ENCODE assay signal across 13 mouse cellular contexts in genomic region chr9:108267691-108268090, GRCm38 (mm10). TPM values are rescaled to one million over a fixed set of nuclear protein-coding genes. Genes with fewer than 3 reads are reported as not detected.
DNase-seq lines count a peak whose midpoint lies in the region; ATAC-seq and TF ChIP-seq lines count a peak whose summit lies in the region.
"Had no signal": no experiment of that assay in that cellular context is flagged by ENCODE, and none has a peak within 500 bp of the region (broad histone marks: within the 10 kb centered on the region; RNA-seq: fewer than 3 reads in every experiment).

No protein-coding gene starts in this region.

- TF ChIP-seq CTCF in small intestine, adult 2 months (IDR thresholded peaks at IDR 0.05; ENCODE audit: extremely low read depth, insufficient read length, insufficient replicate concordance, low read depth, low read length), result no peak

- no peak overlapping the region for H3K4me3 ChIP-seq in heart, embryonic 14.5 days (ENCODE audit: control insufficient read depth in 1 of 2, insufficient read depth in 1 of 2, low read depth in 1 of 2, low read length in 2 of 2)
- no peak overlapping the region for H3K4me3 ChIP-seq in small intestine, adult 2 months (ENCODE audit: low read depth, low read length)
- H3K4me3 ChIP-seq in forebrain, embryonic 11.5 days (ENCODE audit: low read depth, low read length), result no peak overlapping the region
- H3K4me3 ChIP-seq: forebrain, embryonic 13.5 days; hindbrain, embryonic 10.5 days; limb, embryonic 12.5 days; megakaryocyte, embryonic 14.5 days had no signal

- peak overlapping the region; percentile 70 to 71 for H3K27ac ChIP-seq in heart, embryonic 14.5 days (replicated peaks in 1 of 2; ENCODE audit: control insufficient read depth in 1 of 2, insufficient read depth in 1 of 2, low read depth in 2 of 2, low read length in 2 of 2)
- H3K27ac ChIP-seq in small intestine, adult 2 months (ENCODE audit: insufficient read depth, low read depth, low read length), result peak overlapping the region; percentile 79
- H3K27ac ChIP-seq in forebrain, embryonic 11.5 days (ENCODE audit: low read depth, low read length), result no peak overlapping the region
- H3K27ac ChIP-seq: forebrain, embryonic 13.5 days; hindbrain, embryonic 10.5 days; limb, embryonic 12.5 days had no signal

- H3K9me3 ChIP-seq in heart, embryonic 14.5 days (ENCODE audit: control insufficient read depth, low read length), result no peaks in the 10 kb centered on the region
- no peaks in the 10 kb centered on the region for H3K9me3 ChIP-seq in forebrain, embryonic 11.5 days (ENCODE audit: control insufficient read depth, low read length)
- H3K9me3 ChIP-seq: forebrain, embryonic 13.5 days; hindbrain, embryonic 10.5 days; limb, embryonic 12.5 days; megakaryocyte, embryonic 14.5 days had no signal

- DNase-seq in gastrocnemius, postnatal 10 days, result peak; percentile 37
- no peak for DNase-seq in gastrocnemius, adult 8-10 months (ENCODE audit: low spot score in 2 of 2)
- peak; percentile 82 for DNase-seq in Muller cell, postnatal 12 days (ENCODE audit: inconsistent ontology term)
- no peak for DNase-seq in left cerebral cortex, postnatal 36 days (ENCODE audit: low spot score in 2 of 2)
- DNase-seq in forebrain, embryonic 11.5 days (ENCODE audit: low spot score), result no peak
- DNase-seq in MN1 (ENCODE audit: low spot score), result no peak
- DNase-seq: thymus, postnatal 36 days had no signal

- no peaks in the 10 kb centered on the region for H3K27me3 ChIP-seq in heart, embryonic 14.5 days (ENCODE audit: control insufficient read depth, insufficient read depth, low read length)
- H3K27me3 ChIP-seq in small intestine, adult 2 months (ENCODE audit: control insufficient read depth, insufficient read depth, low read length), result no peaks in the 10 kb centered on the region
- no peaks in the 10 kb centered on the region for H3K27me3 ChIP-seq in forebrain, embryonic 11.5 days (ENCODE audit: control insufficient read depth, insufficient read depth, low read length)
- H3K27me3 ChIP-seq: forebrain, embryonic 13.5 days; limb, embryonic 12.5 days had no signal

- 41% methylated on average over 7 of the region's 7 CpGs for WGBS in heart, embryonic 14.5 days
- 31% methylated on average over 7 of the region's 7 CpGs for WGBS in small intestine, adult 2 months
- 90% methylated on average over 7 of the region's 7 CpGs for WGBS in forebrain, embryonic 11.5 days

- no peak overlapping the region for H3K9ac ChIP-seq in heart, embryonic 14.5 days (ENCODE audit: low read length)
- H3K9ac ChIP-seq in forebrain, embryonic 11.5 days (ENCODE audit: low read length), result no peak overlapping the region
- H3K9ac ChIP-seq: forebrain, embryonic 13.5 days; limb, embryonic 12.5 days had no signal

- no peak for ATAC-seq in heart, embryonic 14.5 days (ENCODE audit: insufficient number of reproducible peaks, insufficient read depth, low FRiP score, low read depth)
- ATAC-seq in forebrain, embryonic 11.5 days (replicated peaks; ENCODE audit: low FRiP score), result no peak
- ATAC-seq: forebrain, embryonic 13.5 days had no signal

- peaks cover 24 to 38% of the 10 kb centered on the region in 2 experiments for H3K4me1 ChIP-seq in heart, embryonic 14.5 days (ENCODE audit: control insufficient read depth in 2 of 2, insufficient read depth in 2 of 2, low read length in 2 of 2)
- peaks cover 29% of the 10 kb centered on the region; the same call in 1 of the 2 replicates for H3K4me1 ChIP-seq in small intestine, adult 2 months (ENCODE audit: control insufficient read depth, insufficient read depth, insufficient read length, low read length)
- H3K4me1 ChIP-seq in forebrain, embryonic 11.5 days (replicated peaks; ENCODE audit: control insufficient read depth, insufficient read depth, low read length), result peaks cover 7% of the 10 kb centered on the region; the same call in 1 of the 2 replicates

- no peaks in the 10 kb centered on the region for H3K36me3 ChIP-seq in heart, embryonic 14.5 days (ENCODE audit: control insufficient read depth, insufficient read depth, low read length)
- no peaks in the 10 kb centered on the region for H3K36me3 ChIP-seq in small intestine, adult 2 months (ENCODE audit: control insufficient read depth, insufficient read depth, low read length)
- H3K36me3 ChIP-seq in forebrain, embryonic 11.5 days (ENCODE audit: control insufficient read depth, insufficient read depth, low read length), result no peaks in the 10 kb centered on the region
- H3K36me3 ChIP-seq: hindbrain, embryonic 10.5 days; limb, embryonic 12.5 days had no signal

- no peak for TF ChIP-seq POLR2A in small intestine, adult 2 months (IDR thresholded peaks at IDR 0.05; ENCODE audit: low read depth, low read length)

- H3K4me2 ChIP-seq in heart, embryonic 14.5 days (ENCODE audit: low read length), result no peak overlapping the region
- no peak overlapping the region for H3K4me2 ChIP-seq in forebrain, embryonic 11.5 days (ENCODE audit: low read depth, low read length, severe bottlenecking)
- H3K4me2 ChIP-seq: forebrain, embryonic 13.5 days; limb, embryonic 12.5 days had no signal

- intact Hi-C loops in left cerebral cortex, postnatal 36 days (cut with DNase I), result no loop called here

RNA-seq across cellular contexts. Expression of gene Dag1, which starts 3.9 kb away (rescaled TPM):
- total RNA-seq in gastrocnemius, postnatal 10 days (2021), result 100 to 1,000 TPM; 286 to 307 TPM
- 100 to 1,000 TPM; 159 to 203 (median 172) TPM for total RNA-seq in gastrocnemius, adult 8-10 months (2022)
- polyA plus RNA-seq in heart, embryonic 14.5 days (2014; fragmentation: Nextera tagmentation; extraction: Ambion mirVana), result 143 and 146 TPM in 2 replicates
- 31.2 and 52.1 TPM in 2 replicates for polyA plus RNA-seq in small intestine, adult 2 months (2012; rRNA removed)
- total RNA-seq in left cerebral cortex, postnatal 36 days (2021), result 10 to 100 TPM; 90.4 to 93.1 TPM
- polyA plus RNA-seq in forebrain, embryonic 11.5 days (2014; fragmentation: Nextera tagmentation; extraction: Ambion mirVana), result 77.1 and 82.0 TPM in 2 replicates

RNA-seq across cellular contexts. Expression of gene Nicn1, which starts 22.5 kb away (rescaled TPM):
- total RNA-seq in gastrocnemius, postnatal 10 days (2021), result 10 to 100 TPM in 1 of 2 experiments, 1 to 10 TPM in 1; 9.2 to 12.8 TPM
- 10 to 100 TPM in 3 of 4 experiments, 1 to 10 TPM in 1; 8.0 to 13.5 (median 12.4) TPM for total RNA-seq in gastrocnemius, adult 8-10 months (2022)
- 26.5 and 29.1 TPM in 2 replicates for polyA plus RNA-seq in heart, embryonic 14.5 days (2014; fragmentation: Nextera tagmentation; extraction: Ambion mirVana)
- 2.9 and 3.9 TPM in 2 replicates for polyA plus RNA-seq in small intestine, adult 2 months (2012; rRNA removed)
- total RNA-seq in left cerebral cortex, postnatal 36 days (2021), result 100 to 1,000 TPM; 116 to 131 TPM
- 46.8 and 61.8 TPM in 2 replicates for polyA plus RNA-seq in forebrain, embryonic 11.5 days (2014; fragmentation: Nextera tagmentation; extraction: Ambion mirVana)

RNA-seq across cellular contexts. Expression of gene Amt, which starts 29.0 kb away (rescaled TPM):
- total RNA-seq in gastrocnemius, postnatal 10 days (2021), result 1 to 10 TPM in 1 of 2 experiments, under 1 TPM in 1; 0.82 to 2.4 TPM
- total RNA-seq in gastrocnemius, adult 8-10 months (2022), result 1 to 10 TPM in 1 of 4 experiments, under 1 TPM in 3; 0.32 to 1.3 (median 0.54) TPM
- 10.4 and 11.2 TPM in 2 replicates for polyA plus RNA-seq in heart, embryonic 14.5 days (2014; fragmentation: Nextera tagmentation; extraction: Ambion mirVana)
- polyA plus RNA-seq in small intestine, adult 2 months (2012; rRNA removed), result 1.4 and 1.9 TPM in 2 replicates
- 10 to 100 TPM; 29.5 to 34.0 TPM for total RNA-seq in left cerebral cortex, postnatal 36 days (2021)
- polyA plus RNA-seq in forebrain, embryonic 11.5 days (2014; fragmentation: Nextera tagmentation; extraction: Ambion mirVana), result 25.1 and 25.9 TPM in 2 replicates

RNA-seq across cellular contexts. Expression of gene Rhoa, which starts 38.2 kb away (rescaled TPM):
- total RNA-seq in gastrocnemius, postnatal 10 days (2021), result 100 to 1,000 TPM; 211 to 226 TPM
- total RNA-seq in gastrocnemius, adult 8-10 months (2022), result 100 to 1,000 TPM in 2 of 4 experiments, 10 to 100 TPM in 2; 87.6 to 104 (median 99.6) TPM
- polyA plus RNA-seq in heart, embryonic 14.5 days (2014; fragmentation: Nextera tagmentation; extraction: Ambion mirVana), result 229 and 289 TPM in 2 replicates
- polyA plus RNA-seq in small intestine, adult 2 months (2012; rRNA removed), result 30.5 and 70.2 TPM in 2 replicates
- 100 to 1,000 TPM; 160 to 176 TPM for total RNA-seq in left cerebral cortex, postnatal 36 days (2021)
- polyA plus RNA-seq in forebrain, embryonic 11.5 days (2014; fragmentation: Nextera tagmentation; extraction: Ambion mirVana), result 298 and 303 TPM in 2 replicates

RNA-seq across cellular contexts. Expression of gene Tcta, which starts 38.3 kb away (rescaled TPM):
- total RNA-seq in gastrocnemius, postnatal 10 days (2021), result 10 to 100 TPM; 21.7 to 25.0 TPM
- 10 to 100 TPM; 30.8 to 37.3 (median 34.3) TPM for total RNA-seq in gastrocnemius, adult 8-10 months (2022)
- polyA plus RNA-seq in heart, embryonic 14.5 days (2014; fragmentation: Nextera tagmentation; extraction: Ambion mirVana), result 36.5 and 39.4 TPM in 2 replicates
- 19.0 and 36.7 TPM in 2 replicates for polyA plus RNA-seq in small intestine, adult 2 months (2012; rRNA removed)
- 10 to 100 TPM; 29.2 to 41.4 TPM for total RNA-seq in left cerebral cortex, postnatal 36 days (2021)
- 20.8 and 25.5 TPM in 2 replicates for polyA plus RNA-seq in forebrain, embryonic 11.5 days (2014; fragmentation: Nextera tagmentation; extraction: Ambion mirVana)

Comparison
In these comparisons a context has a peak if more than half of its experiments do, and no peak if none do; other contexts are left out.
1. DNase-seq: peak in gastrocnemius, postnatal 10 days (single experiment) and Muller cell, postnatal 12 days (single experiment); none in gastrocnemius, adult 8-10 months (0 of 2), left cerebral cortex, postnatal 36 days (0 of 2), forebrain, embryonic 11.5 days (single experiment) and MN1 (single experiment).
2. RNA of gene Nicn1, which starts 22.5 kb away (total RNA-seq): 116 to 131 TPM in left cerebral cortex, postnatal 36 days; 8.0 to 13.5 TPM in gastrocnemius, adult 8-10 months and 9.2 to 12.8 TPM in gastrocnemius, postnatal 10 days; every median in the first group is over 4 times any median in the second.
3. RNA of gene Amt, which starts 29.0 kb away (total RNA-seq): 29.5 to 34.0 TPM in left cerebral cortex, postnatal 36 days; 0.82 to 2.4 TPM in gastrocnemius, postnatal 10 days and 0.32 to 1.3 TPM in gastrocnemius, adult 8-10 months; every median in the first group is over 4 times any median in the second.